Mouse (Mus musculus) hematopoietic stem cell, adult 5-6 weeks (primary cell): ENCODE measurements around the gene Tsc22d1. TPM values are rescaled to one million over a fixed set of nuclear protein-coding genes. Genes with fewer than 3 reads are reported as not detected.
A peak's percentile ranks its signal among the peaks of the same experiment; 100 is the strongest.

Source experiments
- ATAC-seq, 2 experiments: fragments of 125-278 bp in 1 of 2; replicated peaks in 1 of 2; 2 replicates each; pipeline ENCODE4 v1.8.0; 2016 to 2017; ENCODE audit warnings: inconsistent platforms in 2 of 2, mild to moderate bottlenecking in 2 of 2, moderate number of reproducible peaks in 2 of 2, low read depth in 1 of 2, moderate TSS enrichment in 1 of 2; ENCODE audit not compliant: low FRiP score in 2 of 2, poor library complexity in 2 of 2, severe bottlenecking in 2 of 2, insufficient read depth in 1 of 2, low TSS enrichment in 1 of 2
- total RNA-seq: library from RNA; stranded (forward); fragments of 172-1452, 232-1000 nt; gene quantifications from 2 replicates; pipeline ENCODE4 v1.2.3, GENCODE M21; 2017

Gene Tsc22d1
- total RNA-seq, 1 experiment from 2014 or later = 317 TPM

GRCm38 (mm10) chr14:76472487-76472886 is 57.7 kb downstream of the Tsc22d1 start:
- ATAC-seq = no peak

- ATAC-seq = 0 out of 4 replicates have a peak, but pooled peaks of 1 of the 2 experiments have one; percentile 53
Observed at GRCm38 (mm10) chr14:76473404-76473803, 58.6 kb downstream of the Tsc22d1 start.

GRCm38 (mm10) chr14:76474165-76474564 is 59.4 kb downstream of the Tsc22d1 start:
- ATAC-seq = no peak

- no peak for ATAC-seq
Observed at GRCm38 (mm10) chr14:76476770-76477169, 62.0 kb downstream of the Tsc22d1 start.

GRCm38 (mm10) chr14:76478076-76478475 is 63.3 kb downstream of the Tsc22d1 start:
- ATAC-seq = no peak

- ATAC-seq = no peak
Observed at GRCm38 (mm10) chr14:76478616-76479015, 63.9 kb downstream of the Tsc22d1 start.

GRCm38 (mm10) chr14:76479867-76480266 is 65.1 kb downstream of the Tsc22d1 start:
- peak; percentile 56 to 58; a peak in 3 of 4 replicates for ATAC-seq

GRCm38 (mm10) chr14:76480507-76480906 is 65.7 kb downstream of the Tsc22d1 start:
- ATAC-seq = no peak

- no peak for ATAC-seq
Observed at GRCm38 (mm10) chr14:76483701-76484100, 68.9 kb downstream of the Tsc22d1 start.

GRCm38 (mm10) chr14:76487609-76488008 is 72.8 kb downstream of the Tsc22d1 start:
- ATAC-seq = no peak

- no peak for ATAC-seq
Observed at GRCm38 (mm10) chr14:76488101-76489044, 73.6 kb downstream of the Tsc22d1 start.

- ATAC-seq = no peak
Observed at GRCm38 (mm10) chr14:76489128-76489527, 74.4 kb downstream of the Tsc22d1 start.

- no peak for ATAC-seq
Observed at GRCm38 (mm10) chr14:76495022-76495421, 80.3 kb downstream of the Tsc22d1 start.

- no peak for ATAC-seq
Observed at GRCm38 (mm10) chr14:76497187-76497586, 82.4 kb downstream of the Tsc22d1 start.

- ATAC-seq = peak in 1 of 2 experiments; percentile 26; a peak in 1 of 4 replicates
Observed at GRCm38 (mm10) chr14:76498210-76498609, 83.4 kb downstream of the Tsc22d1 start.

GRCm38 (mm10) chr14:76499492-76499891 is 84.7 kb downstream of the Tsc22d1 start:
- ATAC-seq = no peak

GRCm38 (mm10) chr14:76500036-76500435 is 85.3 kb downstream of the Tsc22d1 start:
- no peak for ATAC-seq

- no peak for ATAC-seq
Observed at GRCm38 (mm10) chr14:76503231-76503851, 88.6 kb downstream of the Tsc22d1 start.
